Comparison of ENCODE assay signal across 18 mouse cellular contexts in the genomic region with DNA sequence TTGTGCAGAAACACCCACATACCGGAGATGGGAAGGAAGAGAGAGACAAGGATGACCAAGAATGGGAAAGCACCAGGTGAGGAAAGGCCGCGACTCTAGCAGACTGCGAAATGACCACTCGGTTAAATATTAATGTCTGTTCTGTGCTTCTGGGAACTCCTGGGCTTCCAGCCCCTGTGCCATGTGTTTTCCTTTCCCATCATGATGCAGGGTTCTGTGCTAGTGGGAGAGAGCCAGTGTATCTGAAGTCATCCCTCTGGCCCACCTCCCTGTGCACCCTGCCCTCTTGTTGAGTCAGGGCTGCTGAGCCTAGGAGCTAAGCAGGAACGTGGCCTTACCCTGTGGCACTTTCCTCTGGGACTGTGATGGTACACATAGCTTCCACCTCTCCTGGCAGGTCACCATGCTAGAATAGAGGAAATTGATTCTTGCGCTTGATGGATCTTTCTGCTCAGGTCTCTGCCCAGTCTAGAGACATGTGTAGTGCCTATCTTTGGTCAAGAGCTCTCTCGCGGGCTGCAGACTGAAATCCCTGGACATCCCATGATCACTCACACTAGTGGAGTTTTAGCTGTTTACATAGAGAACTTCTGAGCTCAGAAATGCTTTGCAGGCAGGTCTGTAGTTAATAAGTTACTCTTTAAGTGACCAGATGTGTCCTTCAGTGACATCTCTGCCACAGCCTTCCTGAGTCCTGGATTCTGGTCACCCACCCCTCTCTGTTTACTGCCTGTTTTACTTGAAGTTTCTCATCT. TPM values are rescaled to one million over a fixed set of nuclear protein-coding genes. Genes with fewer than 3 reads are reported as not detected.
DNase-seq lines count a peak whose midpoint lies in the region; ATAC-seq and TF ChIP-seq lines count a peak whose summit lies in the region.
"Had no signal": no experiment of that assay in that cellular context is flagged by ENCODE, and none has a peak within 500 bp of the region (broad histone marks: within the 10 kb centered on the region; RNA-seq: fewer than 3 reads in every experiment).

No protein-coding gene starts in this region.

- peak overlapping the region; percentile 57 for H3K27ac ChIP-seq in kidney, adult 2 months (ENCODE audit: insufficient read depth, low read depth, low read length)
- H3K27ac ChIP-seq in stomach, embryonic 15.5 days: peak overlapping the region; percentile 5; the same call in 1 of the 2 replicates
- H3K27ac ChIP-seq: embryonic facial prominence, embryonic 10.5 days; hindbrain, postnatal 0 days had no signal

- peak; percentile 60; the same call in 1 of the 2 replicates for ATAC-seq in stomach, embryonic 15.5 days (ENCODE audit: insufficient read depth, low FRiP score, low read depth)
- ATAC-seq: activated CD4-positive, CD25-positive, alpha-beta regulatory T cell, adult 4 months; forebrain, postnatal 0 days; hindbrain, postnatal 0 days had no signal

- H3K36me3 ChIP-seq in kidney, adult 2 months (ENCODE audit: control insufficient read depth, insufficient read depth, low read length): no peaks in the 10 kb centered on the region
- no peaks in the 10 kb centered on the region; the same call in 1 of the 2 replicates for H3K36me3 ChIP-seq in stomach, embryonic 15.5 days

- no peak overlapping the region for H3K9ac ChIP-seq in stomach, embryonic 15.5 days
- H3K9ac ChIP-seq: forebrain, postnatal 0 days had no signal

- no peaks in the 10 kb centered on the region for H3K9me3 ChIP-seq in stomach, embryonic 15.5 days
- H3K9me3 ChIP-seq: embryonic facial prominence, embryonic 10.5 days had no signal

- no peak overlapping the region for H3K4me2 ChIP-seq in stomach, embryonic 15.5 days
- H3K4me2 ChIP-seq: midbrain, embryonic 11.5 days had no signal

- no peak overlapping the region for H3K4me3 ChIP-seq in kidney, adult 2 months (ENCODE audit: insufficient read depth, low read depth, low read length)
- no peak overlapping the region for H3K4me3 ChIP-seq in stomach, embryonic 15.5 days (replicated peaks)
- H3K4me3 ChIP-seq: embryonic facial prominence, embryonic 10.5 days; erythroblast, embryonic 14.5 days had no signal

- WGBS in kidney, adult 2 months: 38% methylated on average over 9 of the region's 9 CpGs
- WGBS in stomach, embryonic 15.5 days: 69% methylated on average over 9 of the region's 9 CpGs

- peak; percentile 78 for DNase-seq in heart, adult 11 months
- DNase-seq in heart, postnatal 14 days: no peak
- DNase-seq in kidney, adult 2 months: peak; percentile 75
- peak; percentile 44 to 60 for DNase-seq in kidney, postnatal 36 days
- no peak for DNase-seq in ovary, postnatal 10 days (ENCODE audit: low spot score)
- no peak for DNase-seq in left cerebral cortex, adult 11 months (ENCODE audit: low spot score)
- DNase-seq in gastrocnemius, postnatal 36 days: no peak
- DNase-seq: cerebellum, postnatal 25 days; forebrain, postnatal 0 days; gastrocnemius, postnatal 10 days; lung, postnatal 14 days had no signal

- no peak for TF ChIP-seq POLR2A in kidney, adult 2 months (IDR thresholded peaks at IDR 0.05; ENCODE audit: low read depth, low read length)

- H3K4me1 ChIP-seq in kidney, adult 2 months (ENCODE audit: control insufficient read depth, insufficient read depth, low read length): peaks cover 23% of the 10 kb centered on the region
- H3K4me1 ChIP-seq in stomach, embryonic 15.5 days: no peaks in the 10 kb centered on the region

- no peaks in the 10 kb centered on the region for H3K27me3 ChIP-seq in kidney, adult 2 months (replicated peaks; ENCODE audit: control insufficient read depth, insufficient read depth, low read length)
- H3K27me3 ChIP-seq in stomach, embryonic 15.5 days (replicated peaks): no peaks in the 10 kb centered on the region
- H3K27me3 ChIP-seq: CH12.LX had no signal

- intact Hi-C loops in heart, postnatal 14 days (cut with DNase I): no loop called here
- intact Hi-C loops in gastrocnemius, postnatal 36 days (cut with DNase I): no loop called here

- TF ChIP-seq CTCF in kidney, adult 2 months (conservative IDR thresholded peaks at IDR 0.05; ENCODE audit: insufficient read depth, insufficient read length, low read depth, low read length): no peak

RNA-seq across cellular contexts. Expression of gene Dap, which starts 11.9 kb away (rescaled TPM):
- total RNA-seq in heart, postnatal 14 days (2021): 10 to 100 TPM; 22.7 to 22.9 TPM
- polyA plus RNA-seq in kidney, adult 2 months (2012; rRNA removed): 72.8 and 96.9 TPM in 2 replicates
- polyA plus RNA-seq in stomach, embryonic 15.5 days (2015; fragmentation: Nextera tagmentation; extraction: Ambion mirVana): 112 and 130 TPM in 2 replicates
- 1 to 10 TPM; 8.8 to 9.9 TPM for total RNA-seq in gastrocnemius, postnatal 36 days (2021)

Comparison
In these comparisons a context has a peak if more than half of its experiments do, and no peak if none do; other contexts are left out.
1. DNase-seq: peak in heart, adult 11 months (single experiment), kidney, adult 2 months (single experiment) and kidney, postnatal 36 days (2 of 2); none in heart, postnatal 14 days (0 of 2), ovary, postnatal 10 days (single experiment), left cerebral cortex, adult 11 months (single experiment) and gastrocnemius, postnatal 36 days (0 of 2).